Mouse (Mus musculus): ENCODE results near the gene Phldb1.

The Phldb1 gene

GRCm38 (mm10) chr9:44710213-44710612 lies 24.8 kb downstream of the Phldb1 start:
- DNase-seq (ENCODE audit: extremely low spot score, low read depth, low spot score), result no peak

- no peak for DNase-seq (ENCODE audit: extremely low spot score, low read depth, low spot score)
Measured at GRCm38 (mm10) chr9:44709600-44709999, 25.4 kb downstream of the Phldb1 start.

DNA sequence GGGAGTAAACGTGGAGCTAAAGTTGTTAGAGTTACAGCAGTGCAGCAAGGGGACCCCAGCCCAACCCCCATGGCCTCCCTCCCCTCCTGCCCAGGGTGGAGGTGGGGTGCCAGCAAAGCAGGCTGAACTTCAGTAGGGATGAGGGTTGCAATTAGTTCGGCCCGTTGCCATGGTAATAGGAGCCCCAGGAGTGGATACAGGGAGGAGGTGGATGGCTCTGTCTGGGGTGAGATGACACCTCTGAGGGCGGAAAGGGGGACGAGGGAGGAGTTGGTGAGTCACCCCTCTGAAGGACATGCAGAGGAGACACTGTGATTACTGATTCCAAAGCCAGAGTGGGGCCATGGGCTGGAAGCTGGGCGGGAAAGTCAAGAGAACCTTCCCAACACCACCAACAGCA lies 26.1 kb downstream of the Phldb1 start:
- DNase-seq (ENCODE audit: extremely low spot score, low read depth, low spot score), result no peak

DNA sequence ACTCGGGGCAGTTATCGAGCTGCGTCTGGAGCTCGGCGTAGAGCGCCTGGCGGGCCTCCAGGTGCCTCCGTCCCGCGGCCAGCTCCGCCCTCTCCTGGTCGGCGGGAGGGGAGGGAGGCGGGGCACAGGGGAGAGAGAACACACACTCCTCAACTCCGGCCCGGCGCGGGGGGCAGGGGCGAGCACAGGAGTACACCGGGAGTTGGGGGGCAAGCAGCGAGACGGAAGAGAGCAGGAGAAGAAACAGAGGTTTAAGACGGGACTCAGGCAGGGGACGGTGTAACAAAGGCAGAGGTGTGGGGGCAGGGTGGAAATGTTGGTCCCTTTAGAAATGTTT lies 26.6 kb downstream of the Phldb1 start:
- DNase-seq (ENCODE audit: extremely low spot score, low read depth, low spot score), result no peak

DNA sequence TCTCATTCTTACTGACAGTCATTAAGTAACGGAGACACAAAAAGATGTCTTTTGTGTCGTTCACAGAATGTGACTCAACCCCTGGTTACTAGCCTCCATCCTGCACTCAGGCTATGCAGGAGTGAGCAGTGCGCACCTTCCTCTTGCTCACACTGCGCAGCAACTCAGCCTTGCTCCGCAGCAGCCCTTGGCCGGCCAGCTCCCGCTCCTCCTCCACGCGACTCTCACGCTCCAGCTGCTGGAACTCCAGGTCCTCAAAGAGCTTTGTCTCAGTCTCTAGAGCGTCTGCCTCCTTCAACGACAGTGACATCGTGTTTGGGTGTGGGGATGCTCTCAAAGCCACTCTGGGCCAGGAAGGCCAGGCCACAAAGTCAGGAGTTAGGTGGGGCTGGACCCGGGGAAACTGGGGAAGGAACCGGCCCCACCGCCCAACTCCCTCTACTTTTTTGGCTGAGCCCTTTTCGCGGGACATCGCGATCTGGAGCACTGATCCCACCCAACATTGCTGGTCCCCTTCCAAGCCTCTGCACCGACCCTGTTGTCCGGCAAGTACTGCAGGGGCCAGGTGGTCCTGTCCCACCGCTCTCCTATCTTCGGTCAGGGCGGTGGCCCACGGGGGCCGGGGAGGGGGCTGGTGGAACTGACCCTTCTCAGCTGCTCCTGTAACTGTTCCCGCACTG lies 27.1 kb downstream of the Phldb1 start:
- DNase-seq (ENCODE audit: extremely low spot score, low read depth, low spot score), result no peak

- DNase-seq (ENCODE audit: extremely low spot score, low read depth, low spot score), result no peak
Measured at GRCm38 (mm10) chr9:44699730-44700129, 35.3 kb downstream of the Phldb1 start.

DNA sequence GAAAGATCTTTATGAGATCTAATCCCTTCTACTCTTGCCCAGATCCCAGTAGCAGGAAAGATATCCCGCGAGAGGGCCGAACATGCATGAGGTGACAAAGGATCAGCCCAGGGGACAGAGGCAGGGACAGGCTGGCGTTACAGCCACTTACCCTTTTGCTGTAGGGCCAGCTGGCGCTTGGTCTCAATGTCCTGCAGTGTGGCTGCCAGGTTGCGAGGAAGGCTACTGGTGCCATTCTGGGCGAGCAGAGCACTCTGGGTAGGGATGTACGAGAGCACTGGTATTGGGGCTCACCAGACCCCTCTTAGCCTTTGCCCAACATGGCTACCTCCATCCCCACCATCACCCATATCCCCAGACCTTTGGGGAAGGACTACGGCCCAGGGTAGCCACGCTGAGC lies 35.8 kb downstream of the Phldb1 start:
- DNase-seq (ENCODE audit: extremely low spot score, low read depth, low spot score), result no peak

- DNase-seq (ENCODE audit: extremely low spot score, low read depth, low spot score), result no peak
Measured at GRCm38 (mm10) chr9:44697866-44698265, 37.1 kb downstream of the Phldb1 start.

DNA sequence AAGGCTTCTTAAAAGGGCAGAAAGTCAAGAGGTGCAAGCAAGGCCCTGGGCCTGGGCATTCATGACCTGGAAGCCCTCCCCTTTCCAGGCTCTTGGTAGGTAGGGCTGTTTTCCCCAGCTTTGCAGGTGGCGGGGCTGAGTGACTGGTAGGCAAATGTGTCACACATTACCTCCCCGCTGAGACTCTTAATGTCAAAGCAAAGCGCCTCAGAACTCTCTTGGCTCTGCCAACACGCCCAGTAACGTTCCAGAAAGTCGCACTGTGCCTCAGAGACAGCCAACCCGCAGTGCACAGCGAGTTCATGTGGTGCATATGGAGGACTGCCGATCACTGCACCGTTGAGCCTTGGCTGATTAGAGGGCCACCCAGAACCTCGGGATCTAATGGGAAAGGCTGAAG lies 41.9 kb downstream of the Phldb1 start:
- no peak for DNase-seq (ENCODE audit: extremely low spot score, low read depth, low spot score)

GRCm38 (mm10) chr9:44691671-44692520 lies 43.1 kb downstream of the Phldb1 start:
- DNase-seq (ENCODE audit: extremely low spot score, low read depth, low spot score), result no peak

- no peak for DNase-seq (ENCODE audit: extremely low spot score, low read depth, low spot score)
Measured at GRCm38 (mm10) chr9:44690641-44691040, 44.4 kb downstream of the Phldb1 start.

GRCm38 (mm10) chr9:44688013-44688412 lies 47.0 kb downstream of the Phldb1 start:
- DNase-seq (ENCODE audit: extremely low spot score, low read depth, low spot score), result no peak

- no peak for DNase-seq (ENCODE audit: extremely low spot score, low read depth, low spot score)
Measured at GRCm38 (mm10) chr9:44686638-44687037, 48.4 kb downstream of the Phldb1 start.

DNA sequence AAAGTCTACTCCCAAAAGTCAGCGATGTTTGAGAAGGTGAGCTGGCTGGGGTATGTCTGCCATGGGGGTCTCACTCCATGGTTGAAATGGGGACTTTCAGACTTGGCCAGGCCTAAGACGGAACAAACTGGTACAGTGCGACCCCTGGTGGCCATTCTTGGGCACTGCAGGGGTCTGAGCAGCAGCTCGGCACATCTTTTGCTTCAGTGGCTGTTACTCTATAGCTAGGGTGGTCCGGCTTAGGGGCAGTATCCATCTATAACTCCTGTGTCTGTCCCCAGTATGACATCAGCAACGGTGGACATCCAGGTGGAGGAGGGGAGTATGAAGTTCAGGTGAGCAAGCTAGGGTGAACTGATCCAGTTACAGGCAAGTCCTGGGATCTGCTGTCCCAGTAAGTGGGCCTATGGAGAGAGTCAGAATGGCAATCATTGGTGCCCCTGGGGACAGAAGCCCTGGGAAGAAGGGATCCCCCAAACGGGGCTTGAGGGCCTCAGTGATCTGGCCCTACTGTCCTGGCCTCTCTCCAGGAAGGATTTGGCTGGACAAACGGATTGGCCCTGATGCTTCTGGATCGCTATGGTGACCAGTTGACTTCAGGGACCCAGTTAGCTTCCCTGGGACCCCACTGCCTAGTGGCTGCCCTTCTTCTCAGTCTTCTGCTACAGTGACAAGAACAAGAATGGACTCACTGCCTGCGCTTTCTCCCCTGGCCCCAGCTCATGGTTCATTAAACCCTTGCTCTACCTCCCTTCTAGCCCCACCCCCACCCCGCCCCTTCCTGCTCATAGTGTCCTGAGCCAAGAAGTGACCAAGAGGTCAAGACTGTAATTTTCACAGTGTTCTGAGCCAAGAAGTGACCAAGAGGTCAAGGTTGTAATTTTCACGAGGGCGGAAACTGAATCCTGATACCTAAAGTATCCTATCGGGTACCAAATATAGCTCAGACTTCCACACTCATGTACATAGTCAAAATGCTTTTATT lies 49.4 kb downstream of the Phldb1 start:
- no peak for DNase-seq (ENCODE audit: extremely low spot score, low read depth, low spot score)

DNA sequence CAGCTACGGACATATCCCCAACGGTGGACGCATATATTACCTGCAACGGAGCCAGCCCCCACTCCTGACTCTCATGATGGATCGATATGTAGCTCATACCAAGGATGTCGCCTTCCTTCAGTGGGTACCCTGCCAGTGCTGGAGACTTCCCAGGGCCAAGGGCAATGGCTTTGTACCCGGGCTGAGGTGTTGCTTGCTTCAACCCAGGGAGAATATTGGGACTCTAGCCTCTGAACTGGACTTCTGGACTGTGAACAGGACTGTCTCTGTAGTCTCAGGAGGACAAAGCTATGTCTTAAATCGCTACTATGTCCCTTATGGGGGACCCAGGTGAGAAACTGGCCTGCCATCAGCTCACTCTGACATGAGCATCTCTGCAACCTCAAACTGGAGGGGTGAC lies 52.0 kb downstream of the Phldb1 start:
- DNase-seq (ENCODE audit: extremely low spot score, low read depth, low spot score), result no peak

- DNase-seq (ENCODE audit: extremely low spot score, low read depth, low spot score), result no peak
Measured at GRCm38 (mm10) chr9:44679565-44679964, 55.4 kb downstream of the Phldb1 start.

DNA sequence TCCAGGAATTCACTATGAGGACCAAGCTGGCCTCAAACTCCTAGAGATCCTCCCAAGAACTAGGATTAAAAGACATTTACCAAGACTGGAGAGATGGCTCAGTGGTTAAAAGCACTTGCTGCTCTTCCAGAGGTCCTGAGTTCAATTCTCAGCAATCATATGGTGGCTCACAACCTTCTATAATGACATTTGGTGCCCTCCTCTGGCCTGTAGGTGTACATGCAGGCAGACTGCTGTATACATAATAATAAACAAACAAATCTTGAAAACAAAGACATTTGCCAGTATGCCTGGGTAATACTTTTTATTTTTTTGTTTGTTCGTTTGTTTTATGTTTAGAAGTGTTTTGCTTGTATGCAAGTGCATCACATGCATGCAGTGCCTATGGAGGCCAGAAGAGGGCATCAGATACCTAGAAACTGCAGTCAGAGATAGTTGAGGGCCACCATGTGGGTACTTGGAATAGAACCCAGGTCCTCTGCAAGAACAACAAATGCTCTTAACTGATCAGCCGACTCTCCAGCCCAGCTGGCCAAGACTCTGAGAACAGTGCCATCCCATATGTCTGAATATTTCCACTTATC lies 56.6 kb downstream of the Phldb1 start:
- DNase-seq (ENCODE audit: extremely low spot score, low read depth, low spot score), result no peak

DNA sequence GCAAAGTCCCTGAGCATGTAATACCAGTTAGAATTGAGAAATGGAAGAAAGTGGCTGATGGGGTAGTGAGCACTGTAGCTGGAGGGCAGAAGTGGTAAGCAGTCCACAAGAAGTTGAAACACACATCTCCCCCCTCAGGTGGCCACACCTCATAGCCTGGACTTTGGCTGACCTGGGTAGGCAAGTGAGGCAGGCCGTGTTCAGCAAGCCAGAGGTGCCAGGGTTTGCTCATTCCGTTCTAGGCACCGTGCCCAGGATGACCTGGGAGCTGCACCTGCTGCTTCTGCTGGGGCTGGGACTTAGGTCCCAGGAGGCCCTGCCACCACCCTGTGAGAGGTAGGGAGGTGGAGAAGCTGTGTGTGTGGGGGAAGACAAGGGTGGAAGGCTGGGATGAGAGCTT lies 62.0 kb downstream of the Phldb1 start, which contains the start of gene Treh:
TSS of gene Treh (plus strand) at position 229 of the 400 bp plus-strand sequence.
- DNase-seq (ENCODE audit: extremely low spot score, low read depth, low spot score), result no peak

- no peak for DNase-seq (ENCODE audit: extremely low spot score, low read depth, low spot score)
Measured at GRCm38 (mm10) chr9:44672291-44672865, 62.6 kb downstream of the Phldb1 start.

DNA sequence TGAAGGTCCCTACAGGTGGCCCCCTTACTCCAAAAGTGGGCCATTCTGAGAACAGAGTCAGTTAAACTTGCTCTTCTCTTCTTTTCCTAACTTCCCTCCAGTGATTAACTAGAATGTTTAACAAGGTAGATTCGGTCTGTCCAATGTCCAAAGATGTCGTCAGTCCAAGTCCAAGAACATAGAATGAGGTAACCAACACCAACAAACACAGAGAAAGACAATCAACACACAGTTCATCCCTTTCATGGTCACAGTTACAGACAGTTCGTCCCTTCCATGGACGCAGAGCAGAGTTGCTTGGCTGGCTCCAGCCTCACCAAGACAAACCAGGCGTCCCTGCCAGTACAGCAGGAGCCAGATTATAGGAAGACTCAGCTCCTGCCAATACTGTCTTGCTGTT lies 63.6 kb downstream of the Phldb1 start:
- no peak for DNase-seq (ENCODE audit: extremely low spot score, low read depth, low spot score)

DNA sequence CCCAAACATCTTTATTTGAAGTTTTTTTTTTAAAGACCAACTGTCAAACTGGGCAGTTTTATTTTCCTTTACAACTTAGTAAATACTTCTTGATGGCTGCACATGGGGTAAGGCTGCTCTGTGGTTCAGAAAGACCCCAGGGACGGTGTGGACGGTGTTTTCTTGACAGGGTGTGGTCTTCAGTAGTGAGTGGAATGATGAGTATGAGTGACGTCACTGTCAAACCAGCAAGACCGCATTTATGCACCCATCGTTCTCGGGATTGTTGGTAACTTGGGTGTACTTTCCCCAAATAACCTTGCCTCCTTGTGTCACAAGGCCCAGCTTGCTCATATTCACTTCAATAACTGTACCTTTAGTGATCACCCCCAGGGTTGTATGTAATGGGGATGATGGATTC lies 71.3 kb downstream of the Phldb1 start:
- no peak for DNase-seq (ENCODE audit: extremely low spot score, low read depth, low spot score)
